Mouse (Mus musculus) monocyte, adult 5-6 weeks (primary cell): ENCODE data around the gene Prr15. TPM values are rescaled to one million over a fixed set of nuclear protein-coding genes. Genes with fewer than 3 reads are reported as not detected.

Source experiments
- ATAC-seq: fragments of 153-309, 156-312 bp; replicated peaks from 2 replicates; pipeline ENCODE4 v1.8.0; 2017; ENCODE audit warnings: mild to moderate bottlenecking; ENCODE audit not compliant: low TSS enrichment, insufficient number of reproducible peaks, severe bottlenecking, poor library complexity, low FRiP score
- total RNA-seq: library from RNA; stranded (forward); fragments of 200-1000, 200-491, 200-594 nt; gene quantifications from 3 replicates; pipeline ENCODE4 v1.2.3, GENCODE M21; 2017

Gene Prr15
- total RNA-seq, 1 experiment from 2014 or later, result not detected

- ATAC-seq, result no peak
Observed at GRCm38 (mm10) chr6:54328783-54329182, 3.1 kb downstream of the Prr15 start.

- ATAC-seq, result no peak
Observed at GRCm38 (mm10) chr6:54329598-54329997, 4.0 kb downstream of the Prr15 start.

DNA sequence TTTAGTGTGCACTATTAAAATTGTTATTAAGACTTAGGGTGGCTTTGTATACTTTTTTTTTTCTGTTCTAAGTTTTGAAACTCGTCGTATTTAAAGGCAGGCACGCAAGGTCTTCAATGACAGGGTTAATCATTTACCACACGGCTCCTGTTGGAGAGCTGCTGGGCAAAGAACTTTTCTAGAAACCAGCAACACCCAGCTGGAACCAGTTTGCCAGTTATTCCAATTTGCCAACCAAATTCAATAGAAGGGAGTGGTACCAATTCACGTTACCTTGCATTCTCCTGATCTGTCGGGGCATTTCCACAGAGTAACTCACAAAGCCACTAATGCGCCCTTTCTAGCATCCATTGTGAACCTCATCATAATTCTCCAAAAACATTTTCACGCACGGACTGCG is 4.5 kb downstream of the Prr15 start:
- ATAC-seq, result no peak

- ATAC-seq, result no peak
Observed at GRCm38 (mm10) chr6:54331765-54332164, 6.1 kb downstream of the Prr15 start.

GRCm38 (mm10) chr6:54332203-54332602 is 6.6 kb downstream of the Prr15 start:
- ATAC-seq, result no peak

DNA sequence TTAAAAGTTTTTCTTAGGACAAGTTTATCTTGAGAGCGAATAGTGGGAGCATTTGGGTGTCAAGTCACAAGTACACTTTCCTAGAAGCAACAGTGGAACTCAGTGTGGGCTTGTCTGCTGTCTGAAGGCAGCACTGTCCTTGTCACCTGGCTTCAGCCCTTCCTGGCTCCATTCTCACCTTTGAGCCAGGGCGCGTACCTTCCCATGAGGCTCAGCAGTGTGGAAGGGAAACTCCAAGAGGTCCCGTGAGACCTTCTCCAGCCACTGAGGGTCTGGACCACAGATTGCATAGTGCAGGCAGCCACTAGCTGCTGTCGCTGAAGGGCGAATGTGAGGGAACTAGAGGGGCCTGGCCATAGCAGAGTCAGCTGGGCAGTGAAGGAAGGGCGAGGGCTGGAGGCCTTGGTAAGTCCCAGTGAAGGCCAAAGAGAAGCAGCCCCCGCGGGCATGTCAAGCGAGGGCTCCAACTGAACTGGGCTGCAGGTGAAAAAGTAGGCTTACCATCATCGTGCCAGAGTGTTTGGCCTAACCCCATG is 7.5 kb downstream of the Prr15 start:
- no peak for ATAC-seq

DNA sequence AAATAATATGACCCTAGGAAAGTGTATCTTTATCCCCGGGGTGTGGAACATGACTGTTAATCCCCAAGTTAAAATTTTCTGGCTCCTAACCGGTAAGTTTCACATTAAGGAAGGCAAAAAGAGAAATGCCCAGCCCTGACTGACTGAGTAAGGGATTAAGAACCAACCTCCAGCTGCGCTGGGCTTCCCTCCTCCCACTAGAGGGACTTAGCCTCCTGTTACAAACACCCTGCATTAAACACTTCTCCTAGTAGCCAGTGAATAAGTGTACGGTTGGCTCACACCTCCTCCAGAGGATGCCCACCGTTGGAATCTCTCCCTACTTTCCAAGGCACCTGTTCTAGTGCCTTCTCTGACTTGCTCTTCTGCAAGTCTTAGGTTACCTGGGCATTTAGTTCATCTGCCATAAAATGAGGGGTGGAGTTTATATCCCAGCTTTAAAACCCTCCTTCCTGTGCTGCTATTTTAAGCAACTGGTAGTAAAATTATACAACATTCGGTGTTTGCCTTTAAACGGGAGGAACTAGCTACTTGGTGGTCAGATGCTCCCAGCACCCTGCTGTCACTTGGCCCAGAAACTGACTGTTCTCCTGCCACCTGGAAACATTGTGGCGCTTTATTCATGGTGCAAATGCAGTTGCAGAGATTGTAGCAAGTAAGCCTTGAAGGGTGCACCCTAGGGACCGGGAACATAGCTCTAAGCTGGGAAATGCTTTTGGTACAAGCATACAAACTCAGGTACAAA is 8.2 kb downstream of the Prr15 start:
- no peak for ATAC-seq

DNA sequence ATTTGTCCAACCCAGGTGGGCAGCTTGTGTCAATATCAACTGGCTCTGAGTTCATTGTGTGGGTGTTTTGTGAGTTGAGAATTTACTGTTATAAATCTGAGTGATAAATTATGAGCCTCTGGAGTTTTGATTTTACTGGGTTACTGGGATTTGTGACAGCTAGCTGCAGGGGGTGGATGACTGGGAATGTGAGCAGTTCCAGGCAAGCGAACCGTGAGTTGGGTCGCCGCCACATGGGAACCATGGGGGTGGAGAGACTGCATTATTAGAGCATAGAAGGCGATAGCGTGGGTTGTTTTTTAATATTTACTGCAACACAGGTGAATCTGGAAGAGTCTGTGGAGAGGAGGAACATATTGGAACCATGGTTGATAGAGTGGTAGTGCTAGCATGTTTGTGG is 11.7 kb downstream of the Prr15 start:
- no peak for ATAC-seq

GRCm38 (mm10) chr6:54341133-54341532 is 15.5 kb downstream of the Prr15 start:
- ATAC-seq, result no peak

- no peak for ATAC-seq
Observed at GRCm38 (mm10) chr6:54342223-54342622, 16.6 kb downstream of the Prr15 start.

GRCm38 (mm10) chr6:54351860-54352259 is 26.2 kb downstream of the Prr15 start:
- no peak for ATAC-seq

DNA sequence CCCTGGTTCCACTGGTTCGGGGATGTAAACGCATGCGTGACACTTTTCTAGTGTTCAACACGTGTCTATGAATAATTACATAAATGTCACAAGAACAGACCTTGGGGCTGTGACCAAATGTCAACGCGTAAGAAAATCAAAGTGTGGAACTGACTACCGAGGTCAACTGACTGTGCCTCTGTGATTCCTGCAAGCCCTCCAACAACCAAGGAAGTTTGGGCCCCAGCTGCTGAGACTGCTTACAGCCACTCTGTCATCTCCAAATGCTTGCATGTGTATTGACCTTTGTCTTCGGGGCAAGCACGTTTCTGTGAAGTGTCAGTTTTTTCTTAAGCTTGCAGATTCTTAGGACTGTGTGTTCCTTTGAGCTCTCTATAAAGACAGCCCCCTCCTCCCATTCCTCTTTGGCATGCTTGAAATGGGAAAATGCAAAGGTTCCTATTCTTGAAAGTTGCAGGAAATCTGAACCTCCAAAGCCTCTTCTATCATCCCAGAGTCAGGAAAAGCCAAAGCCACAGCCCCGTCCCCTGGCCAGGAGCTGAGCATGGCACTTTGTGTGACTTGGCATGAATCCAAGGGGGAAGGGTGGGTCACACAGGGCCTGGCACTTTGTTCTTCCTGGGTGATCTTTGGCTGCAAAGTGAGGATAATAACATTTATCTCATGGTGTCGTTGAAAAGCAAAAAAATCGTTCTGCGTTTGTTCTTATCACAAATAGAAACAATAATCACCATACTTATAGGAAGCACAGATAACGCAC is 27.5 kb downstream of the Prr15 start:
- no peak for ATAC-seq

DNA sequence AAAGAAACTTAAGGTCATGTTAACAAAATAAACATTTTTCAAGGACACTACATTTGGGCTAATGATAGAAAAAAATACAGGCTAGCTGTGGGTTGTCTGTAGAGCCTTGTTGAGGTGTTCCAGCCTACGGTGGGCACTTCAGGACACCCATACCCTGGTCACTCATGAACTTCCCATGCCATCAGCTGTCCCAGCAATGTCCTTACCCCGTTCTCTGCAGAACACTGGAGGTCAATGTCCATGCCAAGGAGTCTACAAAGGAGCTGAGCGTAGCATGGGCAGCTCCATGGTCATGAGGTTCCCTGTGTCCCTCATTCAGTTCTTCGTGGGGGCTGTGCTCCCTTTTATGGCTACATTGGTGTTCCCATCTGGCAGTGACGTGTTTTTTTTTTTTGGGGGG is 28.1 kb downstream of the Prr15 start:
- ATAC-seq, result no peak

DNA sequence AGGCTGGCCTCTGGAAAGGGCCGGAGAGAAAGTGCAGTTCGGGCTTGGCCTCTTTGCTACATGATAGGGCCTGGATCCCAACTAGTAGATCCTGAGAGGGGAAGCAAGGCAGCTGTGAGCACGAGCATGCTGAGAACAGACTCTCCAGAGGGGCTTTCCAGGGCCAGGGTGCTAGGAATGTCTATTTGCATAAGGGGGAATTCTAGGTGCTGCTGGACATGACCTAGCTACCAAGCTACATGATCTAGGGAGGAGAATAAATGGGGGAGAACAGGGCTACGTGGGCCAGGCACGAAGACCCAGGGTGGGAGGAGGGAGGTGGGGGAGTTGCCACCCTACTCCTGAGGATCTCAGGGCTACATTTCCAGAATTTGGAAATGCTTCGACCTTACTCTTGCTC is 30.0 kb downstream of the Prr15 start:
- ATAC-seq, result no peak

DNA sequence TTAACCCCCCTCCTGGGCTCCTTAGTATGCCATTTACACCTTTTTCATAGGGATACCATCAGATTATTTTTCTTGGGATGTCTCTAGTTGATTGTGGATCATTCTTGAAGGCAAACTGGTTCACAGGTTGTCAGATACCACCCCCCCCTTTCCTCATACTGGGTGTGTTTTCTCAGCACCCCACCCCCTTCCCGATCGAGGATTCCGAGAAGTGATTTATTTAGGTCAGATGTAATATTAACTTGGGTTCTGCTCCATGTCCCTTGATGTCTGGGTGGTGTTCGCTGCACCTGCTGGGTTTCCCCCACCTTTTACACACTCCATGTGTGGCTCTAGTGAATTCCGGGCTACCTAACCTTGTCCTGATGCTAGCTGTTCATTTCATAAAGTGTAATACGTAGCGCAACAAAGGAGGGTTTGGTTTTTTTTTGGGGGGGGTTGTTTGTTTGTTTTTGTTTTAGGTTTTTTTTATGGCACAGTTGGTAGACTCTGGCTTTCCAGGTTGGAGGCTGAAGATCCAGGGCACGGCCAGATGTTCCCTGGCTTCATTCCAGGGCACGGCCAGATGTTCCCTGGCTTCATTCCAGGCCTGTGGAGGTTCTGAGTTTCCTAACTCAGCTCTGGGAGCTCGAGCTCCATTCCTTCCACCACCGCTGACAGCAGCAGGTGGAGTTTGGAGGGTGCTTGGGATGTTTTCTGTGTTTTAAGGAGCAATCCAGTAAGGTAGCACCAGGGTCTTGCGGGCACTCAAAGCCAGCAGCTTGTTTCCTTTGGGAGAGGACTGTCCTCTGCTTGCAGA is 37.1 kb downstream of the Prr15 start:
- ATAC-seq, result no peak

DNA sequence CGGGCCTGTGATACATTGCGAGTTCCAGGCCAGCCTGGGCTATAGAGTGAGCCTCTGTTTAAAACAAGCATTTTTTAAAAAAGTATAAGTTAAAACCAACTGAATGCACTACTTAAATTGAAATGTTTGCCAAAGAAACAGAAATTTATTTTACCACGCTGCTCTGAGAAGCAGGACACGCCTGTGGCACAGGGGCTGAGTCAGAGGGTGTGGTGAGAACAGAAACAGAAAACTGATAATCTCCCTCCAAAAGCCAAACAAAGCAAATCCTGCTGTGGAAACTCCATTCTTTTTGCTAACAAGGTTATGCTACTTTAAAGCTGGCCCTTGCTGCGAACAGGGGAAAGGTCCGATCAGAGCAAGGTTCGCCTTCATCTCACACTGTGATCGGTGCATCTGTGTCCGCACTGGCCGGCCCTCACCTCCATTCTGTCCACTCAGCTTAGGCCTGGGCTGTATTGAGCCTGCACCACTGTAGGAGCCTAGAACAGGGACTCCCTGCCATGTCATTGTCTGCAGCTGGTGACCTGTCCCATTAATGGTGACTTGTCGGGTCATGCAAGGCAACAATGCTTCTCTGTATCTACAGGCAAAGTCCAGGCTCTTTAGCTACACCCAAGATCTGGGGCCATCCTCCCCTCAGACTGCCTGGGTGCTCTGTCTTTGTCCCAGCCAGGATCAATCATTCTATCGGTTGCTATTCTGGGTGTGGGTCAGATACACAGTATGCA is 38.9 kb downstream of the Prr15 start:
- ATAC-seq, result no peak

DNA sequence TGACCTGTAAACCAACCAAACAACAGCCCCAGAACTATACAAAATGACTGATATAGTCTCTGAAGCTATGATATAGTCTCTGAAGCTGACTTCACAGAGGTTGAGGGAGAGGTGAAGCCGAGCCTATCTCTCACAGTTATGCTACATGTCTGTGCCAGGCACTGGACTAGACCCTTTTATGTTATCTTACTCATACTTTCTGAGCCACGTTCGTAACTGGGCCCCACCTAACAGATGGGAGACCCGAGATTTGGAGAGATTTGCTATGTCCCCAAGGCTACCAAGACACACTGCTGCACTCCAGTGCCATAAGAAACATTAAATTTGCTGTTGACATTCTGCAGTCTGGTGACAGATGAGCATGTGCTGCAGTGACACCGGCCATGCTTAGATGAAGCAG is 41.0 kb downstream of the Prr15 start:
- ATAC-seq, result no peak

DNA sequence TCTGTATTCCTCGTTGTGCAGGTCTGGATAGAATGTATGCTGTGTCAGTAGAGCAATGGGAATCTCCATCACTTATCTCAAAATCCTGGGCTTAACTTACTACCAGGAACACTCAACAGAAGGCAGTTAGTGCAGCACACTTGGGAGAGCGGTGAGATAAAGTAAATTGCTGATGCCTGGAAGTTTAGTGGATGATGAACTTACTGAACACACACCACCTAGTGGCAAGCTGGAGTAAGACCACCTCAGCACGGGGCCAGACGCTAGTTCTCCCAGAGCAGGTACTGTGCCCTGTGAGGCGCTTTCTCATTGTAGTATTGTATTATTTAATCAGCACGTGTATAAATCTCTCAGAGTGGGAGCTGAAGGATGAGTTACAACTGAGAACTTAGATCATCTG is 42.4 kb downstream of the Prr15 start:
- no peak for ATAC-seq
